Mouse (Mus musculus) activated CD4-positive, CD25-positive, alpha-beta regulatory T cell, adult 4 months (primary cell): Measurements from ENCODE around the gene Tbkbp1. TPM values are rescaled to one million over a fixed set of nuclear protein-coding genes. Genes with fewer than 3 reads are reported as not detected.
A peak's percentile ranks its signal among the peaks of the same experiment; 100 is the strongest.

Source experiments
- ATAC-seq: one replicate; pipeline ENCODE4 v1.8.0; 2017
- polyA plus RNA-seq, 2 experiments: library from polyadenylated mRNA; unstranded; fragments of 100-300 nt; shearing (Covaris generic); gene quantifications; one replicate each; pipeline ENCODE4 v1.2.1; 2017

The Tbkbp1 gene
- polyA plus RNA-seq, 2 experiments from 2014 or later, result 0.37 TPM; not detected in 1

GRCm38 (mm10) chr11:97152662-97153287 lies 1.5 kb upstream of the Tbkbp1 start:
- peak; percentile 44 for ATAC-seq

- ATAC-seq, result no peak
These were observed 730 bp upstream of the Tbkbp1 start for GRCm38 (mm10) chr11:97152023-97152426.

GRCm38 (mm10) chr11:97150411-97151330 lies 624 bp downstream of the Tbkbp1 start:
- ATAC-seq, result no peak

- ATAC-seq, result no peak
These were observed 1.3 kb downstream of the Tbkbp1 start for GRCm38 (mm10) chr11:97149995-97150410.

GRCm38 (mm10) chr11:97149026-97149425 lies 2.3 kb downstream of the Tbkbp1 start:
- ATAC-seq, result no peak

GRCm38 (mm10) chr11:97148591-97148990 lies 2.7 kb downstream of the Tbkbp1 start:
- ATAC-seq, result no peak

GRCm38 (mm10) chr11:97147333-97147732 lies 4.0 kb downstream of the Tbkbp1 start:
- ATAC-seq, result no peak

GRCm38 (mm10) chr11:97146724-97147123 lies 4.6 kb downstream of the Tbkbp1 start:
- no peak for ATAC-seq

- ATAC-seq, result no peak
These were observed 5.3 kb downstream of the Tbkbp1 start for GRCm38 (mm10) chr11:97145951-97146350.

GRCm38 (mm10) chr11:97145320-97145719 lies 6.0 kb downstream of the Tbkbp1 start:
- no peak for ATAC-seq

- ATAC-seq, result peak; percentile 18
These were observed 7.9 kb downstream of the Tbkbp1 start for GRCm38 (mm10) chr11:97143196-97143900.

- peak; percentile 33 for ATAC-seq
These were observed 9.1 kb downstream of the Tbkbp1 start for GRCm38 (mm10) chr11:97142159-97142608.

GRCm38 (mm10) chr11:97140811-97141210 lies 10.5 kb downstream of the Tbkbp1 start:
- ATAC-seq, result peak; percentile 79

- no peak for ATAC-seq
These were observed 12.0 kb downstream of the Tbkbp1 start for GRCm38 (mm10) chr11:97139256-97139655.

- no peak for ATAC-seq
These were observed 12.6 kb downstream of the Tbkbp1 start for GRCm38 (mm10) chr11:97138554-97139226.

- no peak for ATAC-seq
These were observed 18.0 kb downstream of the Tbkbp1 start for GRCm38 (mm10) chr11:97133270-97133669.

GRCm38 (mm10) chr11:97132185-97132584 lies 19.1 kb downstream of the Tbkbp1 start:
- no peak for ATAC-seq

GRCm38 (mm10) chr11:97131683-97132082 lies 19.6 kb downstream of the Tbkbp1 start:
- ATAC-seq, result no peak

GRCm38 (mm10) chr11:97130318-97130717 lies 21.0 kb downstream of the Tbkbp1 start:
- ATAC-seq, result no peak

- ATAC-seq, result no peak
These were observed 22.3 kb downstream of the Tbkbp1 start for GRCm38 (mm10) chr11:97128956-97129355.

- ATAC-seq, result no peak
These were observed 23.6 kb downstream of the Tbkbp1 start for GRCm38 (mm10) chr11:97127470-97128223.
